Mouse (Mus musculus): ENCODE results near the gene Ctnna3.
A peak's percentile ranks its signal among the peaks of the same experiment; 100 is the strongest.
"Not testable (repeated sequence)": the region's sequence is repeated elsewhere in the genome, so short reads cannot be mapped to it uniquely, and the experiment has no call there.

Ctnna3 gene

DNA sequence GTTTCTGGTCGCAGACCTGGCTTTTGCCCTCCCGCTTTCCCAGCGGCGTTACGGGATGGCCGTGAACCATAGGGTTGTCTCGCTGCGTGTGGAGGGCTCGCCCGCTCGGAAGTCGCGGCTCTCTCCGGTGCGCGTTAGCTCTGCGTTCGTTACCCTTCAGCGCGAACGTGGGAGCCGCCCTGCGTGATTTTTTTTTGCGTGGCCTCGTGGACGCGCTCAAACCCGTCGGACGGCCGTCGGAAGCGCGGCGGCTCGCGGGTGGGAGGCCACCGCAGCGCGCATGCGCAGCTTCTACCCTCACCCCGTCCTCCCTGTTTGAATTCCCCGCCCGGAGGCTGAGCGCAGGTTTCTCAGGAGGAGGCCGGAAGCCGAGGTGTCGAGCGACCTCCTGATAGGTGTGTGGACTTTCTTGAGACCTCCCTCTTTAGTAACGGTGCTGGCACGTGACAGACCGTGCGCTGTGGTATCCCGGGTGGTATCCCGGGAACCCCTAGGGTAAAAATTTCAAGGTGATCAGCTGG, at the start of gene Ctnna3:
Gene Ctnna3 (plus strand): TSS at position 314 of the 521 bp plus-strand sequence.
- DNase-seq (ENCODE audit: low read depth, low spot score): peak; percentile 90

DNA sequence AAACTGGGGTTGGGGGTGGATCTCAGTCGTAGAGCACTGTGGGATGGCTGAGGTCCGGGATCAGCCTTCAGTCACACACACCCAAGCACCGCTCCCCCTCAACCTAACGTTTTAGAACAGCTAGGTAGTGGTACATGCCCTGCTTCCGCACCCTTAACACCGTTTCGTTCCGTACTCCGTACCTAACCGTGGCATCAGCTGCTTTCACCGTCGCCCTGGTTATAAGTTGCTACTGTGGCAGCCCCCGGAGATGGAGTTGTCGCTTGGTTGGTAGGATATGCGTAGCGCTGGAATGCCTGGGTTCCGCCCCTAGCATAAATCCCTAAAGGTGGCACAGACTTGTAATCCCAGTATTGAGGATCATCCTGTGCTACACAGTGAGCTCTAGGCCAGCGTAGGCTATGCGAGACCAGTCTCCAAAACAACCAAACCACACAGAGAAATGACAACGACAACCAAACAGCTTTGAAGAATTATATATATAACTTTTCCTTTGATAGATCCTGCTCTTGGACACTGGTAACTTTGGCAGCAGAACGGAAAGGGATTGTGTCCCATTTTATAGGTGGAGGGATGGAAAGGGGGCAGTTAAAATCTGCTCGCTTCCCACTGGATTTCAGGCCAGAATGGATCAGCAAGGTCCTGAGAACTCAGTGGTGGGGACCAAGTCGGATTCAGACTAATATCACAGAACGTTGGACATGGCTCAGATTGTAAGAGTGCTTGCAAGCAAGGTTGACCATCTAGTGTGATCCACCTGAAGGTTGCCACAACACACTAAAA, 48.2 kb upstream of the Ctnna3 start, which contains the start of gene Sirt1:
Gene Sirt1 (minus strand): TSS at position 207 of the 783 bp plus-strand sequence.
- DNase-seq (ENCODE audit: low read depth, low spot score): no peak

DNA sequence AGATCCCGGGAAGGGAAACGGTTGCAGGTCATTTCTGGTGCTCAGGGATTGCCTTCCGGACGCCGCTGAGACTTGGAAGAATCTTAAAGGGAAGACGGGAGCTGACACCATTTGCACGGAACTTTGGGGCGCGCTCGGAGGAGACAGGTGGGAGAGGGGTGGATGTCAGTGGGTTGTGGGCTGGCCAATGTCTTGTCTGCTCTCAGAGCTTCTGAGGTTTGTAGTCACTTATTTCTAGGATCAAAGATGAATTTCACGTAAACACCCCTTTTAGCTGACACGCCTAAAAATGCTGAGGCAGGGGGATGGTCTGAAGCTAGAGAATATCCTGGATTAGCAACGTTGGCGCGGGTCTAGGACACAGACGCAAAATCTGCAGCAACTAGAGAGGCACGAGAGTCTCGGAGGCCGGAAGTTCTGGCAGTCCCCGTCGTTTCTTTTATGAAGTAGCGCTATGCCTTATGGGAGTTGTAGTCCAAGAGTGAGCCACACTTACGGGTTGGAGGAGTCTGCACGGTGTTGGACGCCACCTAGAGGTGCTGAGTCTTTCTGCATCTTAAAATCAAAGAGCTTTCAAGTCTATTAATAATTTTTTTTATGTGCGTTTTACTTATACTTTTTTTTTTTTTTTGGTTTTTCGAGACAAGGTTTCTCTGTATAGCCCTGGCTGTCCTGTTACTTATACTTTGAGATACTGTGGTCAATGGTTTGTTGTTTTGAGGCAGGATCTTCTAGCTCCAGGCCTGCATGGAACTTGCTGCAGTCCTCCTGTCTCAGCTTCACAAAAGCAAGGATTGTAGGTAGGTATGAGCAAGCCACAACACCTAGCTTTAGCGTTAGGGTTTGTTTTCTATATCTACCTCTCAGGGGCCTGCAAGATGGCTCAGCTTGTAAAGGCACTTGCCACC, 47.3 kb upstream of the Ctnna3 start, which contains the start of gene Dnajc12:
Gene Dnajc12 (plus strand): TSS at position 72 of the 908 bp plus-strand sequence.
- DNase-seq (ENCODE audit: low read depth, low spot score): peak; percentile 94

DNA sequence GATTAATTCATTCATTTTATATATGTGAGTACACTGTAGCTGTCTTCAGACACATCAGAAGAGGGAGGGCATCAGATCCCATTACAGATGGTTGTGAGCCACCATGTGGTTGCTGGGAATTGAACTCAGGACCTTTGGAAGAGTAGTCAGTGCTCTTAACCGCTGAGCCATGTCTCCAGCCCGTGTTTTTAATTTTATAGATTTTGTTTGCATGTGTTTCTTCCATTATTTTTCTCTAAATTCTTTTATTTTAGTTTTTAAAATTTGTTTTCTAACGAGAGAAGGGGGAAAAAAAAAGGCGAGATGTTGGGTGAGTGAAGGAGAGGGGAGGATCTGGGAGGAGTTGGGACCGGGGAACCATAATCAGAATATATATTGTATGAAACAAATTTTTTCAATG, 44.0 kb upstream of the Ctnna3 start:
- not testable (repeated sequence) for DNase-seq (ENCODE audit: low read depth, low spot score)

DNA sequence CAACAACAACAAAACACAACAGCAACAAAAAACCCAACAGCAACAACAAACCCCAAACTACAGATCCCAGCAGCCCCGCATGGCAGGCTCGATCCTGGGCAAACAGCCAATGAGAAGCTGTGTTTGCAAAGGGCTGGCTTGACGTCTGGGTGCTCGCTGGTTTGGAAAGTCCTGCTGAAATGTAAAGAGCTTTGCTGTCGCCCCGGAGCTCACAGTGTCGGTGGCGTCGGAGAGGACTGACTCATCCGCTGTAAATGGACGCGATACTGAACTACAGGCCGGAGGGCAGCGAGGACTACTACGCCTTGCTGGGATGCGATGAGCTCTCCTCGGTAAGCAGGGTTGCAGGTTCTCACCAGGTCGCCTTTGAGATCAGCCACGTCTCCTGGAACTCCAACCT, 43.5 kb upstream of the Ctnna3 start:
- DNase-seq (ENCODE audit: low read depth, low spot score): peak; percentile 63

DNA sequence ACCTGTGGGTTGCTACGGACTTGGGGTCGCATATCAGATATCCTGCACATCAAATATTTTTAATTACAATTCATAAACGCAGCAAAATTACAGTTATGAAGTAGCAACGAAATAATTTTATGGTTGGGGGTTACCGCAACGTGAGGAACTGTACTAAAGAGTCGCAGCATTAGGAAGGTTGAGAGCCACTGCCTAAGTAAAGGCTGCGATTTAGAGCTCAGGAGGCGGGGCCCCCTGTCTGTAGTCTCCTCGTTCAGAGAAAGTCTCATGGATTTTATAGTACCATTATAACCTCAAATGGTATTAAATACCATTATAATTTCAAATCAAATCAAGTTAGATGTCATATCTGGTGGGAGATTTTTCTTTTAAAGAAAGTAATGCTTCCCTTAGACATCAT, 42.9 kb upstream of the Ctnna3 start:
- no peak for DNase-seq (ENCODE audit: low read depth, low spot score)

DNA sequence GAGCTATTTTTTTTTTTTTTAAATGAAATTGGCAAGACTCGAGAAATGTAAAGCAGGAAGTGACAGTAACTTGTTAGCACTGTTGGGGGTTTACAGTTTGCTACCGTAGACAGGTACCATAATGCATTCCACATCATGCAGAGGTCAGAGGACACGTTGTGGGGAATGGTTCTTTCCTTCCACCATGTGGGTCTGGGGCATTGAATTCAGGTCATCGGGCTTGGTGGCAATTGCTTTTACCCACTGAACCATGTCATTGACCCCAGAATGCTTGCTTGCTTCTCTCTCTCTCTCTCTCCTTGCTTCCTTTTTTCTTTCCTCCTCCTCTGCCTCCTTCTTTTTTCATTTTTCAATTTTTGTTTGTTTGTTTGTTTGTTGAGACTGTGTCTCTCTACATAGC, 41.0 kb upstream of the Ctnna3 start:
- no peak for DNase-seq (ENCODE audit: low read depth, low spot score)

DNA sequence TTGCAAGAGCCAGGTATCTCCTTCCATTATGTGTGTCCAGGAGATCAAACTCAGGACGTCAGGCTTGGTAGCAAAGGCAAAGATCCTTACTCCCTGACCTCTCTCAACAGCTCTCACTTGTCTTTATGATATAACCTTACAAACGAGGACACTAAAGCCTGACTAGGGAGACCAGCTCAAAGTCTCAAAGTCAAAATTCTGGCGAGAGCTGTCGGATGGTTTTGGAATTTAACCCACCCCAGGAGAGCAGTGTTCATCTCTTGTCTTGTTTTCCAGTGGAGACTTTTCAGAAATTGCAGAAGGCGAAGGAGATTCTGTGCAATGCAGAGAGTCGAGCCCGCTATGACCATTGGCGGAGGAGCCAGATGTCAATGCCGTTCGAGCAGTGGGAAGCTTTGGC, 32.9 kb upstream of the Ctnna3 start:
- no peak for DNase-seq (ENCODE audit: low read depth, low spot score)

DNA sequence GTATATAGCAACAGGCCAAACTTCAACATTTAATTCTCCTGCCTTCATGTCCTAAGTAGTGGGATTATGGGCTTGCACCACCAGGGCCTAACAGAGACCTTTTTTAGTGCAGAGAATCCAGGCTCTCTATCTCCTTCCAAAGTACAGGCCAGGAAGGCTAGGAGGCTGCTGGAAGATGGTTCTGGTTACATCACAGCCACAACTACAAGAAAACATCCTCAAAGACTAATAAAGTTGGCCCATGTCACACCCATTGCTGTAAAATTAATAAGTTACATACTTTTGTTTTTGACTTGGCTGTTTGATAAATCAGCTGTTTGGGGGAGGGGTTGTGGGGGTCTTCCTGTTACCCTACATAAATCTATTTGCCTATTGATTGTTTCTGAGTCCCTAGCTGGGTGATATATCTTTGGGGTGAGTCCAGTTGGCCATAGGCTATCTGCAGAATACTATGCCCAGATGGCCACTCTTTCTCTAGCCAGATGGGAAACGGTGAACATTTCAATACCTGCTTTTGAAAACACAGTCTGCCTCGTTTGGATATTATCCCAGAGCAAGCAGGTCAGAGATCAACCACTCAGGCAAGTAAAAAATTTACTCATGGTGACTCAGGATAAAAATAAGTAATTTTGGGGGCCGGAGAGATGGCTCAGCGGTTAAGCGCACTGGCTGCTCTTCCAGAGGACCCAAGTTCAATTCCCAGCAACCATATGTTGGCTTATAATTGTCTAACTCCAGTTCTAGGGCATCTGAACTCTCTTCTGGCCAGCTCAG, 27.0 kb upstream of the Ctnna3 start:
- DNase-seq (ENCODE audit: low read depth, low spot score): no peak

DNA sequence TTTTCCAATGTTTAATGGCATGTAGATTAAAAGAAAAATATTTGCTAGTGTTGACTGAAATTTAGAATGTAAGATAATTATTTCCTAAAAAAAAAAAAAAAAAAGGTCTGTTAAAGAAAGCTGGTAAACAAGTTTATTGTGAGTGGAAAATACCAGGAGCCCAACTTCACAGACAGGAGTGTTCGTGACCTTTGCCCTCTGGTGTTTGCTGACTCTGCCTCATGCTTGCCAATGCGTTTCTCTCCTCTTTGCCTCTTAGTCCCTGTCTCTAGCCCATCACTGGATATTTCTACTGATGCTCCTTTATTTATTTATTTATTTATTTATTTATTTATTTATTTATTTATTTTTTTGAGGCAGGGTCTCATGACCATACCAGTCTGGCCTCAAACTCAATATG, 26.3 kb upstream of the Ctnna3 start:
- DNase-seq (ENCODE audit: low read depth, low spot score): no peak

DNA sequence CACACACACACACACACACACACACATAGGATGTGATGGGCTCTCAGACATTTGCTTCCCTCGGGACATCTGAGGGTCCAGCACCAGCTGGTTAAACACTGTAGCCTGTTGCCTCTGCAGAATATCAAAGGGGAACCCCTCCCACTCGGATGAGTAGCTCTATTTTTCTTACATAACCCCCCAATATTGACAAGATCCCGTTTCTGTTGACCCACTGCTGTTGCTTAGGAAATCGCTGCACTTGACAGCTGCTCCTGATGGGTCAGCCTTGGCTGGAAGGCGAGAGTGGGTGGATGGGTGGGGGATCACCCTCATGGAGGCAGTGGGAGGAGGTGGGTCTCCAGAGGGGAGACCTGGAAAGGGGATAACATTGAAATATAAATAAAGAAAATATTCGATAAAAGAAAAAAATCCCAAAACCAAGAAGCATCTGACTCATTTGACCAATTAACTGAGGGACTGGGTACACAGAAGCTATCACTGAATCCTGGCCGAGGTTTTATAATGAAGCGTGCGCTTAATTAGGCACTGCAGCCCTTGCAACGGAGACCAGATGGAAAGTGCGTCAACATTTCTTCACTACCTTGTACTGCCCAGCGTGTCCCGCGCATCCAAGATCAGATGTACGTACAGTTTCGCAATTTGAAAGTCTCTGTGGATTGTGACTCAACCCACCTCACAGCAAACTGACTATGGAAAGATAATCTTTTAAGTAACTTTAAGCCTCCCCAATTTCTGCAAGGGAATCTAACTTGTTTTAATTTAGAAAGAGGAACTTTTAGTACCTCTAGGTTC, 19.5 kb upstream of the Ctnna3 start:
- no peak for DNase-seq (ENCODE audit: low read depth, low spot score)

DNA sequence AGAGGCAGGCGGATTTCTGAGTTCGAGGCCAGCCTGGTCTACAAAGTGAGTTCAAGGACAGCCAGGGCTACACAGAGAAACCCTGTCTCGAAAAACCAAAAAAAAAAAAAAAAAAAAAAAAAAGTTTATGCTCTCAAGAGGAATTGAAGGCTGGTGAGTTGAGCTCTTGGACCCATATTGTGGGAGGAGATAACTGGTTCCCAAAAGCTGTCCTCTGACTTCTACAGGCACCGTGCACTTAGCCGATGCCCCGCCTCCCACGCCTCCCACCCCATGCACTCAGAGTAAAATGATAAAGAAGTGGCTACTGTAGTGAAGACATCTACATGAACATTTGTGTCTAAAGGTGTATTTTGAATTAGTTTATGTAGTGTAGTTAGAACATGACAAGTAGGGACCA, 18.2 kb upstream of the Ctnna3 start:
- not testable (repeated sequence) for DNase-seq (ENCODE audit: low read depth, low spot score)

DNA sequence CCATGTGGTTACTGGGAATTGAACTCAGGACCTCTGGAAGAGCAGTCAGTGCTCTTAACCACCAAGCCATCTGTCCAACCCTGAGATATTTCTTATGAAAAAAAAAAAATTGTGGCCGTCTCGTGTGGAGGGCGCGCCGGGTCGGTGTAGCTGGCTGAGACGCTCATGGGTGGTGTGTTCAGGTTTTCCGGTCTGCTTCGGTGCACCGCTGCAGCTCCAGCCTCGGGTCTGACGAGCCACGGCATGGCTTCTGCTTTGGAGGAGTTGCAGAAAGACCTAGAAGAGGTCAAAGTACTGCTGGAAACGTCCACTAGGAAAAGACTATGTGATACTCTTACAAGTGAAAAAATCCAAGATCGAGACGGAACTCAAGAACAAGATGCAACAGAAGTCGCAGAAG, 17.1 kb upstream of the Ctnna3 start:
- DNase-seq (ENCODE audit: low read depth, low spot score): no peak

DNA sequence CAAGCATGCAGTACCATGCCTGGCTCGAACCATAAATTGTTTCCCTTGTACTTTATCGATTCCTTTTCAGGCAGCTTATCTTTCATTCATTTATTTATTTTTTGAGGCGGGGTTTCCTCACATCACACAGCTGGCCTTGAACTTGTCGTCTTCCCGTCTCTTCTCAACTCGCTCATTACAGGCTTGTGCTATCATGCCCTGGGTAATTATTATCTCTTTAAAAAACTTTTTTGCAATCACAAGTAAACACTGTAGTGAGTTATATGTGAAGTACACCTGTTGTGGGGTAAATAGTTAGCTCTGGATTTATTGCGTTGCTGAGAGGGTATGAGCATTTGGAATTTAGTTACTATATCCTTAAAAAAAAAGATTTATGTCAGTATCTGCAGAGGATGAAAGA, 14.6 kb upstream of the Ctnna3 start:
- DNase-seq (ENCODE audit: low read depth, low spot score): no peak

DNA sequence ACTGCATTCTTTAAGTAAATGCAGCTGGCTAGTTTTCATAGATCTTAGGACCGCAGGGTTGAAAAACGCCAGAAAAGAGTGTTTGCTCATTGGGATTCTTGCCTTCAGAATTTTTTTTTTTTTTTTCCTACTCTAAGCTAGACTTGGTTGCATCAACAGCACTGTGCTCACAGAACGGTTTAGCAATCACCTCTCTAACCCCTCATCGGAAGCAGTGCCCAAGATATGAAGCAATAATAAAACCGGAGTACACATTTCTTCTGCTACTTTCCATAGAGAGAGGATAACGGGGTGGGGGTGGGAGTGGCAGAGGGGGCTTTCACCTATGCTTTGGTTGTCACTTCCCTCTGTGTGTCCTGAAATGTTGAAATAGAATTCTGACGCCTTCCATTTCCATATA, 14.0 kb upstream of the Ctnna3 start:
- no peak for DNase-seq (ENCODE audit: low read depth, low spot score)

DNA sequence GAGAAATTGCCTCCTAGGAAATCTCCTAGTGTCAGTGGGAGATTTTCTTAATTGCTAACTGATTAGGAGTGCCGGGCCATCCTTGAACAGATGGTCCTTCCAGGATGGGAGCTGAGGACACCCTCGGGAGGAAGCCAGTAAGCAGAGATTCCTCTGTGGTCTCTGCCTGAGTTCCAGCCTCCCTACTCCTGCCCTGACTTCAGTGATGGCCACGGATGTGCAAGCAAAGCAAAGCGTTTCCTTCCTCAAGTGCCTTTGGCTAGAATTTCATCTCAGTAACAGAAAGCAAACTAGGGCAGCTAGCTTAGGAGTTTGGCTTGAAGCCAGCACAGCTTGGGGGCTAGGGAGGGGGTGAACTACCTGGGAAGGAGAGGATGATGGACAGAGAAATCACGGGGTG, 12.8 kb upstream of the Ctnna3 start:
- DNase-seq (ENCODE audit: low read depth, low spot score): no peak

DNA sequence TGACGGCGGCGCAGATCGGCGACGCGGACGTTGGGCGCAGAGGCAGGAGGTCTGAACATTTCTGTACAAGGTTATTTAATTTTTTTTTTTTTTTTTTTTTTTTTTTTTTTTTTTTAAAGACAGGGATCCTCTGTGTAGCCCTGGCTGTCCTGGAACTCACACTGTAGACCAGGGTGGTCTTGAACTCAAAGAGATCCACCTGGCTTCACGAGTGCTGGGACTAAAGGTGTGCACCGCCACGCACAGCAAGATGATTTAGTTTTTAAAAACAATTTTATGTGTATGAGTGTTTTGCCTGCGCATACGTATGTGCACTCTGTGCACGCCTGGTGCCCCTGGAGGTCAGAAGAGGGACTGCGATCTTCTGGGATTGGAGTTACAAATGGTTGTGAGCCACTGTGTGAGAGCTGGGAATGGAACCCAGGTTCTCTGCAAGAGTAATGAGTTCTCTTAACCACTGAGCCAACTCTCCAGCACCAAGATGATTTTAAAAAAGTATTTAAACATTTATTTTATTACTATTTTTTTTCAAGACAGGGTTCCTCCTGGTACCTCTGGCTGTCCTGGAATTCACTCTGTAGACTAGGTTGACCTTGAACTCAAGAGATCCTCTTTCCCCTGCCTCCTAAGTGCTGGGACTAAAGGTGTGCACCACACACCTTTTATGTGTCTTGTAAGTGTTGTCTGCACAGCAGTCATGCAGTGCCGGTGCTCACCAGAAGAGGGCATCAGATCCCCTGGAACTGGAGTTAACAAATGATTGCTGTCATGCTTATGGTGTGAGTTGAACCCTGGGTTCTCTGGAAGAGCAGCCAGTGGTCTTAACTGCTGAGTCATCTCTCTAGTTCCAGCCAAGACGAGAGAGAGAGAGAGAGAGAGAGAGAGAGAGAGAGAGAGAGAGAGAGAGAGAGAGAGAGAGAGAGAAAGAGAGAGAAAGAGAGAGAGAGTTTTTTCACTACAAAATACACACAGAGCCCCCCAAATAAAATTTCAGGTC, 7.9 kb upstream of the Ctnna3 start, which contains the start of gene Gm7075:
Gene Gm7075 (minus strand): TSS at position 51 of the 997 bp plus-strand sequence.
- DNase-seq (ENCODE audit: low read depth, low spot score): no peak

DNA sequence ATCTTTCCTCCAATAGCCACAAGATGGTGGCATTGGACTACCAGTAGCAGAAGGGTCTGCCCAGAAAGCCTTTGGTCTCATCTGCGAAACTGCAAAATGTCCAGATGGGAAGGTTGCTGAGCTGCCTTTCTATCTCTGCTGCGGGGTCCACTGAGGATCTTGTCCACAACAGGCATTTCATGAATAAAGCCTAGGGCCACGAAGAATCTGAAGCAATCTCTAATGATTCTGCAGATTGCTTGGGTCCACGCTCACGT, 7.2 kb upstream of the Ctnna3 start:
- no peak for DNase-seq (ENCODE audit: low read depth, low spot score)

DNA sequence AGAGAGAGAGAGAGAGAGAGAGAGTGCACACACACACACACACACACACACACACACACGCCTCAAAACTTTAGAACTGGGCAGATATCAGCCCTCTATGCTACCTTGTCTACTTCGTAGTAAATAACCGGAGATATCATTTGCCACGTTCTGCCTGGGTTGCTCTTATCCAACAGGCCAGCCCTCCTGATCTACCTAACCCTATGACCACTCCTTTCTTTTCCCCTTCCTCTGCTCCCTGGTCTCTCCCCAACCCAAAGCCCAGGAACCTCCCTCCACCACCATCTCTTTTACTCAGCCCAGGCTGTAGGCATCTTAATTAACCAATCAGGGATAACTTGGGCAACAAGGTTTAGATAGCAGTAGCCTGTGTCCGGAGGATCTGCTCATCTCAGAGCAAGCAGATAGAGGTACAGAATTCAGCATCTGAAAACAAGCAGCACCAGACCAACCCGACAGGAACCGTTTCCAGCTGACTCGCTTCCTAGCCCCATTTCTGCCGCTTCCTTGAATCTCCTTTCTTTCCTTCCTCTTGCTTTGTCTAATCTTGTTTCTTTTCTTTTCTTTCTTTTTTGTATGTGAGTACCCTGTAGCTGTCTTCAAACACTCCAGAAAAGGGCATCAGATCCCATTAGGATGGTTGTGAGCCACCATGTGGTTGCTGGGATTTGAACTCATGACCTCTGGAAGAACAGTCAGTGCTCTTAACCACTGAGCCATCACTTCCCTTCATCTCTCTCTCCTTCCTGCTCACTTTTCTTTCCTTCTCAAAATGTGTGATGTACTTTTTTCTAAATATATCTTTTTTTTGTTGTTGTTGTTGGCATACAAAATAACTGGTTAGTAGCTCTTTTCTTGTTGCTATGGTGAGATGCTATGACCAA, 6.1 kb upstream of the Ctnna3 start:
- DNase-seq (ENCODE audit: low read depth, low spot score): no peak
